Mouse (Mus musculus) lung, postnatal 10 days (tissue): Measurements from ENCODE around the gene 3110082I17Rik.
A peak's percentile ranks its signal among the peaks of the same experiment; 100 is the strongest.

Experiments used
- DNase-seq: peaks from one replicate; pipeline ENCODE4 v3.0.0; 2021

The 3110082I17Rik gene

DNA sequence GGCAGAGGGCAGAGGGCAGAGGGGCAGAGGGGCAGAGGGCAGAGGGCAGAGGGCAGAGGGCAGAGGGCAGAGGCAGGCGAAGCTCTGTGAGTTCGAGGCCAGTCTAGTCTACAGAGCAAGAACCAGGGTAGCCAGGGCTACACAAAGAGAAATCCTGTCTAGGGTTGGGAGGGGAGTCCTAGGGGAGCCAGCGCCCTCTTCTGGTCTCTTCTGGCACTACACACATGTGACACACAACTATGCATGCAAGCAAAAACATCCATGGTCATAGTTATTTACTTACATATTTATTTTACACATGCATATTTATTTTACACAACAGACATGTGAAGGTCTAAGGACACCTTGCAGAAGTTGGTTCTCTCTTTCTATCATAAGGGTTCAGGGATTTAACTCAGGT is 42.8 kb downstream of the 3110082I17Rik start:
- no peak for DNase-seq

DNA sequence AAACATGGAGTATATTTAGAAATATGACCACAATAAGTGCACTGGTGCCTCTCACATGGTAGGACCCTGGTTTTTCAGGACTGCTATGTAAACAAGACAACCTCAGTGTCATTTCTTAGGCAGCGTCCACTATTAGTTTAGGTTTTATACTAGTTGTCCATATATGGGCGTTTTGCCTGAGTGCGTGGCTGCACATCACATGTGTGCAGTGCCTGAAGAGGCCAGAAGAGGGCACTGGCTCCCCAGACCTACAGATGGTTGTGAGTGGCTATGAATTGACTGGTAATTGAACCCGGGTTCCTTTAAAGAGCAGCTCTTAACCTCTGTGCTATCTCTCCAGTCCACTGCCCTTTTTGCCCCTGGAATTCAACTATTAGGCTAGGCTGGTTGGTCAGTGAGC is 43.4 kb downstream of the 3110082I17Rik start:
- DNase-seq = no peak

DNA sequence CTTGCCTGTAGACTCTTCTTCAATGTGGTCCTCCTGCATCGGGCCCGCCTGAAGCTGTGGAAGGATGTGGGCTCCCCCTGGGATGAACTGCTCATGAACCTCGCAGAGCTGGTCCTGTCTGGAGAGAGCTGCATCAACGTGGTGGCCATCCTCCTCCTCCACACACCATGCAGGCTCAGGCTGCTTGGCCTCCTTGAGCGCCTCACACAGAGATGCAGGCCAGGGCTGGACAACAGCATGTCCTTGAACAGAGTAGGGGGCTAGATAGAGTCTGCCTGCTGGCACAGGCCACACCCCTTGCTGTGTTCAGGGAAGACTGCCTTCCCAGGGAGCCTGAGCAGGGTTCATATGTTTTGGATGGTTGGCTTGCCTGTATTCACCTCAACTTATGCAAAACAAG is 45.3 kb downstream of the 3110082I17Rik start:
- DNase-seq = no peak

DNA sequence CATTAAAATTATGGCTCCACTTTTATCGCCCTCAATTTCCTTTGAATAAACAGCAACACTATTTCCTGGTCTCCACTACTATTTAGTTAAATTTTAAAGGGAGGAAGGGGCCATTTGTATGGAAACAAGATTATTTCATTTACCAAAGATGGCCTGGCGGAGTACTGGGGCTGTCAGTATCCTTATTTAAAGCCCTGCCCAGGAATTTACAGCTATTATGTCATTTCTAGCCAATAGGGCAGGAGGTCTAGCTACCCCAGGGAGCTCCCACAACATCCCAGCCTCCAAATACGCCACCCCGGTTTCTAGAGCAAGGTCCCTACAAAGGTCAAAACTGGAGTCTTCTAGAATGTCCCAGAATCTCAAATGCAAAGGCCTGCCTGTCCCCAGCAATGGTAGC is 46.8 kb downstream of the 3110082I17Rik start:
- no peak for DNase-seq

DNA sequence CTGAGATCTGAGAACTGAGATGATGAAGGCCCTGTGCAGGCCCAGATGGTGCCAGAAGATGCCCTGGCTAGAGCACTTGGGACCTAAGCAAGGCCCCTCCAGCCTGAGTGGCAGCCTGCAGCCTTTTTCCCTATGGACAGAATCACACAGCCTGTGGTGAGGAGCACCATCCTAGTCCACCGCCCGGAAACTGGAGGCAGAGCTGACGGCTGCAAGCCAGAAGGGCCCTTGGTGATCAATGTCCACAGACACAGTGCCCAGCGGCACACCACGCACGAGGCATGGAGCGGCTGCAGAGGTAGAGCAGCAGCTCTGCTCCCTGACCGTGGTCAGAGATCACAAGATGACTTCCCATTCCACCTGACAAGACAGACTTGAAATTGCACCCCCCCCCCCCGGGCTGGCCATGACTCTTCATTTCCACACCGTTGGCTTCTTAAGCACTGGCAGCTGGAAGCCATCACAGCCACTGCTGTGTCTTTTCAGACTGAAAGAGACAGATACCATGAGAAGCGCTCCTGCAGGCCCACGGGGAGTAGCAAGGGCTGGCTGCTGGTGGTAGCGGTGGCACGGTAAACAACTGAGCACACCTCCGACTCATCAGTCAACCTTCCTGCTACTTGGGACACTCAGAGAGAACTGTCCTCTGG is 48.5 kb downstream of the 3110082I17Rik start:
- DNase-seq = peak; percentile 53

DNA sequence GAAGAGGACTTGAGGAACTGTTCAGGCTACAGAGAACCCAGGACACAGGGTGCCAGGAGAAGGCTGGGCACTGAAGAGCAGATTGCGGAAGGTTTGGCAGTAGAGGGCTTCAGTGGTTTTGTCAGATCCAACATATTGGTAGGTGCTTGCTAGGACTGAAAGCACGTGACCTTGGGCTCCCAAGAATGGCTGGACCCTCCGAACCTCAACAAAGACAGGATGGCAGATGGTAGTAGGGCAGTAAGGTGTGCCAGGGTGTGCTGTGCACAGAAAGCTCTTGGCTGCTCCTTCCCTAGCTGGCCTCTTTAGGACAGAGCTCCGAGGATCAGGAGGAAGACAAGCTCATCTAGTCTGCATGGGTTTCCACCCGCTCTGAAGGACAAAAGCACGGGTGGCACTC is 49.2 kb downstream of the 3110082I17Rik start:
- no peak for DNase-seq

DNA sequence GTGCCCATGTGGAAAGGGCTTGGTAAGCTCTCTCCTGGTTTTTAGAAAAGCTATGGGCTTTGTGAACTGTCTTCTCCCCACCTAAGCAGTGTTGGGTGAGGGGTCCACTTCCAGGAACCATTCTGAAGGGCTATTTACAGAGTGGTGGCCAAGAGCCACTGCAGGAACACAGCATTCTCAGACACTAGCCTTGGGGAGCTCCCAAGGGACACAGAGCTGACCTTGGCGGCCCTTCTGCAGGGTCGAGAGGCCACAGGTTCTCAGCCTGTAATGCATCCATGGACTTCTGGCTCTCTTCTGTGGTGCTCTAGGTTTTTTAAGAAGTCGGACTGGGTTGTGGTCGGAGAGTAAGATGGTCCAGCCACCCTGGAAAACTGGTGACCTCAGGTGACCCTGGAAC is 50.3 kb downstream of the 3110082I17Rik start:
- DNase-seq = no peak

DNA sequence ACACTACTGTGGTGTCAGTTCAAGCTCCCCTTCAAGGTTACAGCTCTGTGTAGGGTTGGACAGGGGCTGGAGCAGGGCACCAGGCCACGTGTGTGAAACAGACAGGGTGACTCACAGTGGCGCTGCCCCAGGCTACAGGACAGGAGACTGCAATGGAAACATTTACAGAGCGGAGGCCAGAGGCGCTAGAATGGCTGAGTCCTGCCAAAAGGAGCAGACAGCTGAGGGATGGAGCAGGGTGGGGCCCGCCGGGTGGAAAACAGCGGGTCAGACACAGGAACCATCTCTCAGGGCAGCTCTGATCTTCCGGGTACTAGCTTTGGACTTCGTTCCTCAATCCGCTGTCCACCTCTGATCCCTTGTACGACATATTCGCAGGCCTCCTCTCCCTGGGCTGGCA is 50.9 kb downstream of the 3110082I17Rik start:
- peak; percentile 90 for DNase-seq

DNA sequence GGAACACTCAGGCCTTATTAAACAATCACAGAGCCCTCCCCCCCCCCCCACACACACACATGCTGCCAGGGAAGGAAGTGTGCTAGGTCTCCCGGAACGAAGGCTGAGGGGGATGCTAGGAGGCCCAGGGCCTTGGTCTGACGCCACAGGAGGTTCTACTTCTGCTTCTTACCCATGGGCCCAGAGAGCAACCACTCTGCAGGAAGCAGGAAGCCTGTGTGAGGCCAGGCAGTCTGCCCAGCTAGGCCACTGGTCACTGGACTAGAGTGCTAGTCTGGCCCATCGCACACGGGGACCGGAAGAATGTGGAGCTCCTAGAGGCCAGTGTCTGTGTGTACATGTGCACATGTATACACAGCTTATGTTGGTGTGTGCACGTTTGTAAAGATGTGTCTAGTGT is 51.8 kb downstream of the 3110082I17Rik start:
- DNase-seq = peak; percentile 65

DNA sequence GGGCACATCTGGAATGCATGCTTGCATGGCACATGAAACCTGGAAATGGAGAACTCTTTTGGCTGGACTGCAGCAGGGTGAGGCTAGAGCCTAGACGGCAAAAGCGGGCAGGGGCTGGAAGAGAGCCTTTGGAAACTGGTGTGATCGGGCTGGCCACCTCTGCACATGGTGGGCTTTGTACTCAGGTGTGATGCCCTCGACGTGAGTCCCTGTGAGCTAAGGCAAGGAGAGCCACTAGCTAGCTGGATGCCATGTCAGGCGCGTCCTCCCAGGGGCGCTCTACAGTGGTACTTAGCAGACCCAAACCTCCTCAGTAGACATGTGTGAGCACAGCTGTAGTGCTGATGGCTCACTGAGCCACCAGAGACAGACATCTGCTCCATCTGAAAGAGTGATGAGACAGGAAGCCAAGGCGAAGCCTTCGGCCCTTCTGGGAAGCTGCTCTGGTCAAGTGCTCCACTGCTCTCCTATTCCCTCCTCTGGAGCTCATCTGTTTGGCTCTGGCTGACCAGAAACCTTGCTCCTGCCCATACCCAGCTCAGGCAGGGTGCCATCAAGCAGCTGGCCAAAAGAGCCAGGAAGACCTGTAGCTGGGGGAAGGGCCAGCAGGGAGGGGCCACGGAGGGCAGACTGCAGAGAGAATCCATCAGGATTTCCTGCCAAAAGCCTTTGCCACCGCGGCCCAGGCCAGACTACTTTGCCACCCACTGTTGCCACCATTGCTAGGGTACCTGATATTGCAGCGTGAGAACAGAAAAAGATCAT is 53.0 kb downstream of the 3110082I17Rik start:
- peak; percentile 58 for DNase-seq

DNA sequence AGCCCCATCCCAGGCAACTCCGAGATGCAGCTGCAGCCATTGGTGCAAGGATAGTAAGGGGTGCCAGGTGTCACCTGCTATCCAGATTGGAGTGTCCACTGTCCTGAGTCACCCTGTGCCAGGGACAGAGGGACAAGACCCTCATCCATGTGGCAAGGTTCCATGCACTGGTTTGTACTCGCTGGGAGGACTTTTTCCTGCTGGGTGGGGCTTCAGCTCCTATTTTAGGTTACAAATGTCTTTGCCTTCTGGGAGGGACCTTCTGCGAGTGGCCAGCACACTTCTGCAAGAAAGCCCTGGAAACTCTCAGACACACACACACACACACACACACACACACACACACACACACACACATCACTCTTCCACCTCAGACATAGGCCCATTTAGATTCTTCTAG is 54.4 kb downstream of the 3110082I17Rik start:
- DNase-seq = no peak

DNA sequence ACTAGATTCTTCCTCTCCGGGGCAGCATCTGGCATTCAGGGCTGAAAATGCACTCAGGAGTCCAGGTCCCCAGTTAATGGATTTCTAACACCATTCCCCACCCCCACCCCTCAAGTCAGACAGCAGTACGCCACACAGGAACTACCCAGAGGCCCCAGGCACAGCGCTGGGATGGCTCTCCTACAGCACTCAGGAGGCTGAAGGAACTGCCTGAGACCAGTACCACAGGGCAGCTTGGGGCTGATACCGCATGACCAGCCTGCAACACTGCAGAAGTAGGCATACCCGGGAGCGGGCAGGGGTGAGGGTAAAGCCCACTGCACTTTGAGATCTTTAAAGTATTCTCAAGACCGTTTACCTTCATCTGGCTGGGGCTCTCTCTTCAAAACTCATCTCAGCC is 54.8 kb downstream of the 3110082I17Rik start:
- DNase-seq = no peak

DNA sequence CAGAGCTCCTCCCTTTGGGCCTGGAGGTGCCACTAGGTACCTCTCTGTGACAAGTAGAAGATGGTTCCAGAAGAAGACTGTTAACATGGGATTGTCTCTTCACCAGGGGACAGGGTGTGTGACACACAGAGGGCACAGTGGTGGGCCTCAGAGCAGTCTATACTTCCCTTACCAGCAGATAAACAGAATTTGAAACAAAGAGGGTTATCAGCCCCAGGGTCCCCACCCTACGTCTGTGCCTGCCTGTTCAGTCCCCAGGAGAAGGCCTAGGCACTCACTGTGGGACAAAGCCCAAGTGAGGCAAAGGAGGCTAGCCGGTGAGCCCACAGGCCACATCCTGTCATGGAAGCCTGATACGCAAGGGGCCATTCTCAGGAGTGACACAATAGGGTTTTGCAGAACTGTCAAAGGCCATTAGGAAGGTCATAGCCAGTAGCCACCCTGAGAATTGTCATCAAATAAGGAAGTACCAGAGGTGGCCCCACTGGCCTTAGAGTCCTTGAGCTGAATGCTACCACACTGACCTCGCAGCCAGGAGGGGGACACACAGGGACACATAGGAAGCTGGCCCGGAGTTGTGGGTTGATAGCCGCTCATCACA is 55.4 kb downstream of the 3110082I17Rik start, which contains the start of gene C130050O18Rik:
Gene C130050O18Rik (plus strand): TSS at position 480 of the 601 bp plus-strand sequence.
- DNase-seq = no peak

DNA sequence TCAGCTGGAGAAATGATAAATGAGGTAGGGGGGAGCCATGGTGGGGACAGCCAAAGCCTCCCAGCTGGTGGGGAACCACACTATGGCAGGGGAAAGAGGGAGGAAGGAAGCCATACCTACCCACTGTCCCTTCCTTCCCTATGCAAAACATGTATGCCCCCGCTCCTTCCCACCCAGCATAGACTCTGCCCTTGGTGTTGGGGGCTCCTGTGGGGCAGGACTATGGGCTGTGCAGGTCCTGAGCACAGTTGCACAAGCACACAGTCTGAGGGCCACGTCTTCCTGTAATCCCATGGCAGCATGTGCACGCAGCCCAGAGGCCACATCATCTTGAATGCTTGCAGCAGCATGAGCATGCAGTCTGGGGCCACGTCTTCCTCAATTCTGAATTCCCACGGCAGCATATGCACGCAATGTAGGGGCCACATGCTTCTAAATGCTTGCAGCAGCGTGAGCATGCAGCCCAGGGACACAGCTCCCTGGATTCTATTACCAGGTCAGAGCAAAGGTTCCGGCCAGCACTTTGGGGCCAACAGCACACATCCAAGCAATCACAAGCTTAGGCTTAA is 56.6 kb downstream of the 3110082I17Rik start:
- no peak for DNase-seq

DNA sequence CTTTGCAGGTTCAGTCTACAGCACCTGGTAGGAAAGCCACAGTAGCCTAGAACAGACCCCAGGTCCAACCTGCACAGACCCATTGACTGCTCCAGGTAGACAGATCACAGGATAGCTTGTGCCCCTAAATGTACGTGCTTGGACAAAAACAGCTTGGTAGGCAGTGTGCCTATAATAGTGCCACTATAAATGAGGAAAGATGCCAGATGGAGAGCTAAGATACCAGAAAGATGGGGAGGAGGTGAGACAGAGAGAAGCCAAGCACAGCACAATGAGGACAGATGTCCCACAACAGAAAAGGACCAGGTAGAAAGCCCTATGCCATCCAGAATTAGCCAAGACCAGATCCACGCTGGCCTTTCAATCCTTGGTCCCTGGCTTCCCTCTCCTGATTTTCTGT is 58.2 kb downstream of the 3110082I17Rik start:
- no peak for DNase-seq

DNA sequence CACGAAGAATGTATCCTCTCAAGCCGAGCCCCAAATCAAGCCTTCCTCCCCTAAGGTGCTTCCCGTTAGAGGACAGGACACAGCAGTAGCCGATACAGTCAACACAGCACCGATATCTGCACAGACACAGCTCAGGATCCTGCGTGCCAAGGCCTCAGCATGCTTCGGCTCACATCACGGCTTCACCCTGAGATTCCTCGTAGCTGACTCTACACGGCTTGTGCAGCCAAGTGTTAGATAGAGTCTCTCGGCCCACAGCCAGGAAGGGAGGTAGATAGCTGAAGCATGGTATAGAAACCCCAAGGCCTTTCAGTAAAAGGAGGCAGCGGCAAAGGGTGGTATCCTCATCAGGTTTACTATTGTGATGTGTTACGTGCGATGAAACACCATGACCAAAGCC is 60.3 kb downstream of the 3110082I17Rik start:
- DNase-seq = no peak

DNA sequence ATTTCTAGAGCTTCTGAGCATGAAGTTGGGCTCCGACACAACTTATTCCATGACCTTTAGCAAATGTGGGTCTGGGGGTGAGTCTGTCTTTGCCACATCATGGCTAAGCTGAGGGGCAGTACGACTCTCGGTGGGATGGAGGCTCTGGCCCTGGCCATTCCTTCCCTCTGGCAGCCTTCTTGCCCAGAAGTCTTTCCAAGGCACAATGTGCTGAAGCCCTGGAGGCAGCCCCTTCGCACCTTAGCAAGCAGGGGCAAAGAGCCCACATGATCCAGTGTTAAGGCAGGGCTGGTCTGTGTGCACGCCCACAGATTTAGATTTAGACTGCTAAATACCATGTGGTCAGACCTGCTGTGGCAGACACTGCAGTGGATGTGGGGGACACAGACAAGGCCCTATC is 61.5 kb downstream of the 3110082I17Rik start:
- DNase-seq = no peak

DNA sequence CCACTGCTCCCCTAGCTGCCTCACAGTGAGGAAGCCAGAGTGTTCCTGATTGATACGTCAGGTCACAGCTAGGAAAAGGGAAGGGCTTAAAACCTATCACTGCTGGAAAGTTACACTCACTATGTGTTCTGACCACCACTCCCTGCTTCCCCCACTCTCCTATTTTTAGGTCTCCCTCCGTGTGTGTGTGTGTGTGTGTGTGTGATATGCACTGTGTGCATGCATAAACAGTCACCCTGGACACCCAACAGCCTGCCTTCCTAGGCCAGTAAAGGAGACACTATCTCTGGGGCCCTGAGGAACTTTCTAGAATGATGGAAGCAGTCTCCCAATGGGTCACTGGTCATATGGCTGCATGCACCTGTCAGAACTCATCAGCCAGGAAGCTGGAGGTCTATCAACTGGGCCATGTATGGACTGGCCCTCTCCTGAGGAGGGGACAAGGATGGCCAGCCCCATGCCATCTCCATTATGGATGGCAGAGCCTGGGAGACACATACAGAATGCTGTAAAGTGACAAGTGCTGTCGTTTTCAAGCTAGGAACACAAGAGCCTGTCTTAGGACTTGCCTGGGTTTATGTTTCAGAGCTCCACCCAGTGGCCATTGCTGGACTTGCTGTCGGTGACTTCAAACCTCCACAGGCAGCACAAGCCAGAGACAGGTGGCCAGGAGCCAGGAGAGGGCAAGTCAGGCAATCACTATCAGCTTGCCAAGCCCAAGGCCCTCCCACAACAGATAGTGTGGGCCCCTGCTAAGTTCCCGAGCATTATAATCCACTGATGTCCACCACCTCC is 62.2 kb downstream of the 3110082I17Rik start:
- peak; percentile 97 for DNase-seq

DNA sequence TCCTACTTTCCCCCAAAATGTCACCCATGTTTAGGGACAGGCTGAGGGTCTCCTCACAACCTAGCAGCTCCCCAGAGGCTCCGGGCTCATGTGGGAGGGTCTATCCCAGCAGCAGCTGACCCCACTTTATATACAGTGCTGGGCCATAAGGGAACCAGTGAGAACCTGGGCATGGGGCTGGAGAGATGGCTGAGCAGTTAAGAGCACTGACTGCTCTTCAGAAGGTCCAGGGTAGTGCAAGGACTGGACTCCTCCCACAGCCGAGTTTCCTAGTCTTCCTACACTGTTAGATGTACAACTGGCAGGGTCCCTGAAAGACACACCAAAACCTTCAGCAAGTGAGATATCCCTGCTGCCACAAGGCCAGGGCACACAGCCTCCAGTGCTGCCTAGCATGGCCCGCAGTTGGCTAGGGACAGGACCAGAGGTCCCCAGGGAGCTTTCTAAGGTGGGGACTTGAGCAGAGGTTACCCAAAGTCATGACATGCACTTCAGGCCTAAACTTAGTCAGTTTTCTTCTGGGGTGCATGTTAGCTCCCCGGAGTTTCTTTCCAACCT is 62.9 kb downstream of the 3110082I17Rik start:
- no peak for DNase-seq

DNA sequence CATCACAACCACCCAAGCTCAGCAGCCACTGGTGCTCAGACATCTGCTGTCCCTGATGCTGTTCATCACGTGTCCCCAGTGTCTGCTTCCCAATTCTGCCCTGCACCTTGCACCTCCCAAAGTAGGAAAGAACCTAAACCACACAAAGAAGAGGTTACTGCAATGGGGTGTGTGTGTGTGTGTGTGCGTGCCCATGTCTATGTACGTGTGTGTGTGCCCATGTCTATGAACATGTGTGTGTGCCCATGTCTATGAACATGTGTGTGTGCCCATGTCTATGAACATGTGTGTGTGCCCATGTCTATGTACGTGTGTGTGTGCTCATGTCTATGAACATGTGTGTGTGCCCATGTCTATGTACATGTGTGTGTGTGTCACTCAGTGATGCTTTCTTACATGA is 64.8 kb downstream of the 3110082I17Rik start:
- DNase-seq = no peak

DNA sequence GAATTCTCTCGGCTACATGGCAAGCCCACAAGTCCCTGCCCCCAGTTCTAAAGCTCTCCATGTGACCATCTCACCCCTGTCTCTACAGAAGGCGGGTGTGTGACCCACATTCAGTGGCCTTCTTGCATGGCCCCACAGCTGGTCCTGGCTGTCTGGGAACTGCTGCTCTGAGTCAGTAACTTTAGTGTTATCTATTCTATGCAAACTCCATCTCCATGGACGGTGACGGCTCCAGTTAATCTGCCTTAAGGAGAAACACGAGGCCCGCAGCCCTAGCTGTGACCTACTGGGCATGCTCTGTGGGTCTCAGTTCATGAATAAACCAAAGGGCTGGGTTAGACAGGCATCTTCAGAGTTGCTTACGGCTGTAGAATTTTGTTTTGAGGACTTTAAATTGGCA is 65.9 kb downstream of the 3110082I17Rik start:
- DNase-seq = no peak

DNA sequence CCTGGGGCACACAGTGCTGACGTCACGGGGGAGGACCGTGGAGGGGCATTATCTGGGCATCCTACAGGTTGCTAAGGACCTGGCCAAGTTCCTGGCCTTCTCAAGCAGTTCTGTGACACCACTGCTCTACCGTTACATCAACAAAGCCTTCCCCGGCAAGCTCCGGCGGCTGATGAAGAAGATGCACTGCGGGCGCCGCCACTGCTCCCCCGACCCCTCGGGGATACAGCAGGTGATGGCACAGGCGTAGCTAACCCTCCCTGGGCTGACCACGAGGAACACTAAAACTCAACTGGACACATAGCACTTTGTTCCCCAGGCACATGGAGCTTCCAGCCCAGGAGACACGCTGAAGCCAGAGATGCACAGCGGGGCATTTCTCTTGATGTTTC is 67.1 kb downstream of the 3110082I17Rik start:
- no peak for DNase-seq
